Mouse (Mus musculus) adrenal gland, postnatal 36 days (tissue): ENCODE data around the gene Mrrf. TPM values are rescaled to one million over a fixed set of nuclear protein-coding genes. Genes with fewer than 3 reads are reported as not detected.
A peak's percentile ranks its signal among the peaks of the same experiment; 100 is the strongest.

Source experiments
- DNase-seq, 2 experiments: peaks; one replicate each; pipeline ENCODE4 v3.0.0; 2021; ENCODE audit warnings: mixed read lengths in 1 of 2
- total RNA-seq, 2 experiments: library from RNA; stranded (reverse); gene quantifications; 2 replicates each; pipeline ENCODE4 v1.2.3; 2021

Mrrf gene
- total RNA-seq, 2 experiments from 2014 or later, result 24.3 to 28.4 TPM

GRCm38 (mm10) chr2:36230967-36231366 is 94.8 kb downstream of the Mrrf start:
- DNase-seq, result no peak

DNA sequence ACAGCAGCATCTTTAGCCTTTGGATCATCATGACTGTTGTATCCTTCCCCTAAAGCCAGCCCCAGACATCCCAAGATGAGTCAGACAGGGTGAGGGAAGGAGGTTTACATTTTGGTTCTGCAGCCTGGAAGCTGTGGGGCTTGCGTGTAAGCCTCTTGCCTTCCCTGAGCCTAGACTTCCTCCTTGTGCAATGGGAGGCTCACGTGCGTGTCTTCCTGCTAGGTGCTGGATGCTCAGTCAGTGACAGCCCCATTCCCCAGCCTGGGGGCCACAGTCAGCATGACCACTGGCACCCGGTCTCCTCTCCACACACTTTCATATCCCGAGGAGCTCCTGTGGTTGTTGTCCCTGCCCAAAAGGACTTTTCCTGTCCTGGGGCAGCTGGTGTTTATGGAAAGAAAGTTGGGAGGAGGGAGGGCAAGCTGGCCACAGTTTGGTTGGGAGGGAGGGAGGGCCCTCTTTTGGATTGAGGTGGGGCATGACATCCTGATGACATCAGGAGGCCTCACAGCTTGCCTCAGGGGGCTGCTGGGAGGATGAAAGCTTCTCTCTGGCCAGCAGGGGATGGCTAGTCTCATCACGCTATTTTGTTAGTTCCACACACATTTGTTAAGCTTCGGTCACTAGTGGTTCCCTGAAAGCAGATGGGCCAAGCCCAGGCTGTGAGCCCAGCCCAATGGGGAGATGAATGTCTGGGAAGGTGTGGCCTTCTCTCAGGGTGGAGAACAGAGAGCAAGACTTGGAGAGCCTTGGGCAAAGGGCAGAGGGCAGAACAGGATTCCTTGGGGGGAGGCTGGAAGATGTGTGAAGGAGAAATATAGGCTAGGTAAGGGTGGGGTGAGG is 98.6 kb downstream of the Mrrf start:
- DNase-seq, result no peak

- peak in 1 of 2 experiments; percentile 34 for DNase-seq
Observed at GRCm38 (mm10) chr2:36235917-36236316, 99.7 kb downstream of the Mrrf start.

GRCm38 (mm10) chr2:36236889-36237288 is 100.7 kb downstream of the Mrrf start:
- no peak for DNase-seq

DNA sequence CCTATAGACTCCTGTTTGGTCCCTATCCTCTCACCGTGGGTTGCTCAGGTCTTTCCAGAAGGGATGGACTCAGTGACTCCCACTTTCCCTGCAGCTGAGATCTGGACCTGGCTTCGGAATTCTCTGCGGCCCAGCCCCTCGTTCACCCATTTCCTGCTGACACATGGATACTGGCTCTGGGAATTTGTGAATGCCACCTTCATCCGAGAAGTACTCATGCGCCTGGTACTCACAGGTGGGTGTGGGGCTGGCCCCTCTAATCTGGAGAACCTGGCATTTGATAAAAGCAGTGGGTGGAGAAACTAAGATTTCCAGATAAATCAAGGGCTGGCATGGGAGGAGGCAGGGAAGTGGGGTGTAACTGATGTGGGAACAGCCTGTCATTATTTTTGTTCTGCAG is 101.4 kb downstream of the Mrrf start:
- no peak for DNase-seq

DNA sequence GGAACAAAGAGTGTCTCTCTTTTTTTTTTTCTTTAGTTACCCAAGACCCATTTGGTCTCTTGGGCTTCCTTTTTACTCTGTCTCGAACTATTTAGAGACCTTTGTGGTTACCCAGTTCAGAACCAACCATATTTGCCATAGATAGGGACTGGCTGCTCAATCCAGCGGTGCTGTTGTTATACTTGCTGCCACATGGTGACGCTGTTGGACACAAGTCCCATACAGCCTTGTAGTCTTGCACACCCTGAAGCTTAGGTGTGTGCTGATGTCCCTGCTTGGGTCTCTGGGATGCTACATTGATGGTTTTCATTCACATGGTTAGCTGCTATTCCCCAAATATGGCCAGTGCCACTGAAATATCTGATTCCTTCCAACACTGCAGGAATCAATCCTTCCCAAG is 102.3 kb downstream of the Mrrf start:
- DNase-seq, result no peak

DNA sequence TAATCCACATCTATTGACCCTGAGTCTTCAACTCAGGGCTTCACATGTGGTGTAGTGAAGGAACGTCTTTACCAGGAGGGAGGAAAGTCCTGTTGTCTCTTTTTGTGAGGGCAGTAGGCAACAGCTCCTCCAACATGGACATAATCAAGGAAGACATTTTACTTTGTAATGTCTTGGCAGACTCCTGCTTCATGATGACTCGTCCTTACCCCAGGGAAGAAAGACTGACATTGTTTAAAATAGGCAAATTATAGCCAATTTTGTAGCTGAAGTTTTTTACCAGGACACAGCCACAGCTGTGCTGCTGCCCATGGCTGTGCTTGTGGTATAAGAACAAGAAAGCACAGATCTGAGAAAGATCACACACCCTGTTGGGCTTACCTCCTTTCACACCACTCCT is 102.8 kb downstream of the Mrrf start:
- DNase-seq, result no peak

Other genes starting within 250 kb of the Mrrf start
- 10 to 100 TPM in 1 of 2 experiments, 1 to 10 TPM in 1; 1.7 to 23.0 TPM for gene Ttll11, start 156.5 kb upstream of the Mrrf start, total RNA-seq
- gene Ndufa8, start 87.0 kb upstream of the Mrrf start, total RNA-seq, result 100 to 1,000 TPM; 205 to 220 TPM
- gene Morn5, start 86.9 kb upstream of the Mrrf start, total RNA-seq, result 1 to 10 TPM in 1 of 2 experiments, under 1 TPM in 1; 0.56 to 1.1 TPM
- 1 to 10 TPM; 1.6 to 1.8 TPM for gene Lhx6, start 31.0 kb upstream of the Mrrf start, total RNA-seq
- 10 to 100 TPM; 28.9 to 30.8 TPM for gene Rbm18, start 384 bp downstream of the Mrrf start, total RNA-seq
- 10 to 100 TPM; 11.7 to 14.4 TPM for gene Ptgs1, start 94.0 kb downstream of the Mrrf start, total RNA-seq
- not detected for gene Olfr338, start 237.1 kb downstream of the Mrrf start, total RNA-seq